ENCODE assay signal across 27 mouse cellular contexts in the genomic region with DNA sequence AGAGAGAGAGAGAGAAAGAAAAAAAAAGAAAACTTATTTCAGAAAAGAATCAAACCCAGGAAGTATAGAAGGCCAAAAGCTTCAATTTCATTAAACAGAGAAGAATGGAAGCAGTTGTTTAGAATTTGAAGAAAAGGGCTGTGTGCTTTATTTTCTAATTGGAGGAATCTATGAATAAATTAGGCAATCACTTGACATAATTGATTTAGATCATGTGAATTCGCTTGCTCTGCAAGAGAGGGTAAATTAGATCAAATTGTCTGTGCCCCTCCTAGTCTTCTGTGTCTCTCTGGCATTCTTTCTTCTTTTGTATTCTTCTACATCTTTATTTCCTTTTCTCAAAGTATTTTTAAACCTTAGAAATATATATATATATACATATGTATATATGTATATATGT.
"Had no signal": no experiment of that assay in that cellular context is flagged by ENCODE, and none has a peak within 500 bp of the region (broad histone marks: within the 10 kb centered on the region; RNA-seq: fewer than 3 reads in every experiment).

No protein-coding gene starts in this region.

- H3K36me3 ChIP-seq: heart, embryonic 13.5 days; heart, embryonic 15.5 days; hindbrain, embryonic 13.5 days; hindbrain, embryonic 15.5 days; kidney, embryonic 15.5 days; limb, embryonic 13.5 days; limb, embryonic 15.5 days; liver, embryonic 12.5 days had no signal

- H3K9ac ChIP-seq: heart, embryonic 13.5 days; heart, embryonic 15.5 days; hindbrain, embryonic 13.5 days; hindbrain, embryonic 15.5 days; kidney, embryonic 15.5 days; limb, embryonic 13.5 days; limb, embryonic 15.5 days; liver, embryonic 12.5 days; liver, embryonic 14.5 days had no signal

- H3K4me1 ChIP-seq: heart, embryonic 15.5 days; hindbrain, embryonic 13.5 days; hindbrain, embryonic 15.5 days; kidney, embryonic 15.5 days; limb, embryonic 13.5 days; limb, embryonic 15.5 days; liver, embryonic 12.5 days had no signal

- ATAC-seq: hindbrain, postnatal 0 days; intestine, embryonic 16.5 days; liver, embryonic 12.5 days had no signal

- H3K4me3 ChIP-seq: heart, adult 2 months; heart, embryonic 13.5 days; heart, embryonic 15.5 days; hindbrain, embryonic 13.5 days; hindbrain, embryonic 15.5 days; kidney, embryonic 15.5 days; limb, embryonic 13.5 days; limb, embryonic 15.5 days; liver, embryonic 12.5 days had no signal

- H3K27ac ChIP-seq: heart, adult 2 months; heart, embryonic 13.5 days; heart, embryonic 15.5 days; hindbrain, embryonic 13.5 days; hindbrain, embryonic 15.5 days; hindbrain, postnatal 0 days; kidney, embryonic 15.5 days; kidney, postnatal 0 days; limb, embryonic 13.5 days; limb, embryonic 15.5 days; liver, embryonic 12.5 days; liver, embryonic 14.5 days had no signal

- H3K9me3 ChIP-seq: heart, embryonic 13.5 days; heart, embryonic 15.5 days; hindbrain, embryonic 13.5 days; hindbrain, embryonic 15.5 days; kidney, embryonic 15.5 days; limb, embryonic 13.5 days; limb, embryonic 15.5 days; liver, embryonic 12.5 days had no signal

- DNase-seq: gastrocnemius, postnatal 14 days; gastrocnemius, postnatal 36 days; heart, adult 11 months; heart, adult 2 months; heart, postnatal 14 days; heart, postnatal 36 days; kidney, adult 11 months; kidney, adult 2 months; kidney, adult 9 months; kidney, postnatal 14 days; kidney, postnatal 36 days; layer of hippocampus, adult 9-11 months; layer of hippocampus, postnatal 36 days; left cerebral cortex, postnatal 4 days had no signal

- H3K27me3 ChIP-seq: heart, embryonic 13.5 days; heart, embryonic 15.5 days; hindbrain, embryonic 13.5 days; hindbrain, embryonic 15.5 days; kidney, embryonic 15.5 days; limb, embryonic 13.5 days; limb, embryonic 15.5 days; liver, embryonic 12.5 days had no signal

- H3K4me2 ChIP-seq: heart, embryonic 11.5 days; heart, embryonic 13.5 days; heart, embryonic 15.5 days; hindbrain, embryonic 13.5 days; hindbrain, embryonic 15.5 days; kidney, embryonic 15.5 days; limb, embryonic 13.5 days; limb, embryonic 15.5 days; liver, embryonic 12.5 days had no signal
